Mouse (Mus musculus) thymus, adult 2 months (tissue): ENCODE data around the gene Adamts4.

Experiments
- CTCF ChIP-seq: fragments of 200-500 bp; IDR thresholded peaks from 2 replicates; pipeline ENCODE4 v1.5.1; 2012; ENCODE audit warnings: mild to moderate bottlenecking, control low read depth, low read length, moderate library complexity, borderline replicate concordance; ENCODE audit not compliant: control insufficient read depth, poor library complexity, insufficient read depth; ENCODE audit errors: extremely low read depth
- POLR2A ChIP-seq: fragments of 200-500 bp; IDR thresholded peaks from 2 replicates; pipeline ENCODE4 v1.6.1; 2012; ENCODE audit warnings: mild to moderate bottlenecking, low read length, control low read depth, moderate library complexity; ENCODE audit not compliant: control insufficient read depth, poor library complexity, insufficient read depth; ENCODE audit errors: extremely low read depth

GRCm38 (mm10) chr1:171234538-171234937 lies 15.7 kb upstream of the Adamts4 start:
- TF ChIP-seq CTCF = no peak
- TF ChIP-seq POLR2A = no peak
